Mouse (Mus musculus): ENCODE data around the gene Csnk1g2. TPM values are rescaled to one million over a fixed set of nuclear protein-coding genes. Genes with fewer than 3 reads are reported as not detected.
"Not testable (repeated sequence)": the region's sequence is repeated elsewhere in the genome, so short reads cannot be mapped to it uniquely, and the experiment has no call there.

Gene Csnk1g2
- polyA plus RNA-seq, 1 experiment from 2014 or later: 75.4 TPM

DNA sequence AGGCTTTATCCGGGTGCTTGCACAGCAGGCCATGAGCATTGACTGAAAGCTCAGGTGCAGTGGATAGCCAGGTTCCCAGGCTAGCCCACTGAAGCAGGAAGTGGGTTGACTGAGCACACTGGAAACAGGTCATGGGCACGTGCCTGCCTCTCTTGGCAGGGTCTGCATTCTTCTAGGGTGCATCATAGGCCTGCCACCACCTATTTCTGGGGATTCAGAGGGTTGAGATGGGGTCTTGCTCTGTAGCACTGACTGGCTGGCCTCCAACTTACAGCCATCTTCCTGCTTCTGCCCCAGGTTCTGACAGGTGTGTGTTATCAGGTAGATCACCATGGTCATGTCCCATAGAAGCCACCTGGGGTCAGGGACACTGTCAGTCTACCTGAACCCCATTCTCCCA, 17.6 kb upstream of the Csnk1g2 start:
- Histone ChIP-seq H3K9ac (ENCODE audit: low read length) (no peak overlapping the region), H3K4me2 (replicated peaks; ENCODE audit: low read depth) (no peak overlapping the region), H3K27me3 (ENCODE audit: control insufficient read depth, insufficient read depth, low read length) (no peaks in the 10 kb centered on the region), H3K4me1 (replicated peaks; ENCODE audit: control insufficient read depth, insufficient read depth) (peaks cover 3% of the 10 kb centered on the region; the same call in 1 of the 2 replicates), H3K4me3 (ENCODE audit: low read depth, low read length) (no peak overlapping the region), H3K27ac (replicated peaks) (no peak overlapping the region), H3K36me3 (ENCODE audit: control insufficient read depth, insufficient read depth, low read length) (peaks cover 9% of the 10 kb centered on the region), H3K9me3 (ENCODE audit: control insufficient read depth, low read length) (no peaks in the 10 kb centered on the region)
- DNase-seq (ENCODE audit: low spot score) (no peak), ATAC-seq (ENCODE audit: low FRiP score, low TSS enrichment) (no peak)
- WGBS: 86% methylated on average over 2 of the region's 2 CpGs
- no peak for TF ChIP-seq CTCF (IDR thresholded peaks at IDR 0.05; ENCODE audit: low read depth)
- TF ChIP-seq EP300 (optimal IDR thresholded peaks at IDR 0.05): no peak

DNA sequence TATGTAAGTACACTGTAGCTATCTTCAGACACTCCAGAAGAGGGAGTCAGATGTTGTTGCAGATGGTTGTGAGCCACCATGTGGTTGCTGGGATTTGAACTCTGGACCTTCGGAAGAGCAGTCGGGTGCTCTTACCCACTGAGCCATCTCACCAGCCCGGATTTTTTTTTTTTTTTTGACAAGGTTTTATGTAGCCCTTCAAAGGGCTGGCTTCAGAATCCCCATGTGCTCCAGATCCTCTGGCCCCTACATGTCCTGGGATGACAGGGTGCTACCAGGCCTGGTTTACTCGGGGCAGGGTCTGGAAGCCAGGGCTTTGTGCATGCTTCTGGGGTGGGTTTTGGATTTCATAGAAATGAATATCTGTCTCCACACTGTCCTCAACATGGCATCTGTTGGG, 16.9 kb upstream of the Csnk1g2 start, which contains the start of gene Gm49322:
Gm49322 (plus strand) TSS at position 301 of the 400 bp plus-strand sequence.
- H3K27me3 ChIP-seq (ENCODE audit: control insufficient read depth, insufficient read depth, low read length); DNase-seq (ENCODE audit: low spot score); H3K4me1 ChIP-seq (replicated peaks; ENCODE audit: control insufficient read depth, insufficient read depth); H3K9me3 ChIP-seq (ENCODE audit: control insufficient read depth, low read length); H3K4me3 ChIP-seq (ENCODE audit: low read depth, low read length); H3K4me2 ChIP-seq (replicated peaks; ENCODE audit: low read depth); H3K36me3 ChIP-seq (ENCODE audit: control insufficient read depth, insufficient read depth, low read length); ATAC-seq (ENCODE audit: low FRiP score, low TSS enrichment): not testable (repeated sequence)
- Histone ChIP-seq H3K27ac (replicated peaks) (peak within 1 kb of the TSS; percentile 18; the same call in 1 of the 2 replicates), H3K9ac (ENCODE audit: low read length) (peak within 1 kb of the TSS; percentile 13; the same call in 1 of the 2 replicates)
- 84% methylated on average over 4 of the region's 4 CpGs for WGBS

DNA sequence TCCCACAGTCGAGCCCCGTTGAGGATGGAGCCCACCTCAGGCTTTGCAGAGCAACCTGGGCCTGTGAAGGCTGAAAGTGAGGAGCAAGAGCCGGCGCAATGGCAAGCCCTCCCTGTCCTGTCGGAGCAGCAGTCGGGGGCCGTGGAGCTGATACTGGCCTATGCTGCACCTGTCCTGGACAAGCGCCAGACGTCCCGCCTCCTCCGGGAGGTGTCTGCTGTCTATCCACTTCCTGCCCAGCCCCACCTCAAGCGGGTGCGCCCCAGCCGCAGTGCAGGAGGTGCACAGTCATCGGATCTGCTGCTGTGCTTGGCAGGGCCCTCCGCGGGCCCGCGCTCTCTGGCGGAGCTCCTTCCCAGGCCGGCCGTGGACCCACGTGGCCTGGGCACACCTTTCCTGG, 16.3 kb upstream of the Csnk1g2 start:
- Histone ChIP-seq H3K9ac (ENCODE audit: low read length) (peak overlapping the region; percentile 13; the same call in 1 of the 2 replicates), H3K9me3 (ENCODE audit: control insufficient read depth, low read length) (no peaks in the 10 kb centered on the region), H3K36me3 (ENCODE audit: control insufficient read depth, insufficient read depth, low read length) (peaks cover 9% of the 10 kb centered on the region), H3K27ac (replicated peaks) (peak overlapping the region; percentile 18; the same call in 1 of the 2 replicates), H3K4me3 (ENCODE audit: low read depth, low read length) (no peak overlapping the region), H3K4me1 (replicated peaks; ENCODE audit: control insufficient read depth, insufficient read depth) (peaks cover 3% of the 10 kb centered on the region; the same call in 1 of the 2 replicates), H3K27me3 (ENCODE audit: control insufficient read depth, insufficient read depth, low read length) (no peaks in the 10 kb centered on the region), H3K4me2 (replicated peaks; ENCODE audit: low read depth) (no peak overlapping the region)
- ATAC-seq (ENCODE audit: low FRiP score, low TSS enrichment): peak; percentile 60
- 62% methylated on average over 20 of the region's 23 CpGs for WGBS
- TF ChIP-seq CTCF (IDR thresholded peaks at IDR 0.05; ENCODE audit: low read depth) (no peak), EP300 (optimal IDR thresholded peaks at IDR 0.05) (no peak)
- DNase-seq (ENCODE audit: low spot score): peak; percentile 87

DNA sequence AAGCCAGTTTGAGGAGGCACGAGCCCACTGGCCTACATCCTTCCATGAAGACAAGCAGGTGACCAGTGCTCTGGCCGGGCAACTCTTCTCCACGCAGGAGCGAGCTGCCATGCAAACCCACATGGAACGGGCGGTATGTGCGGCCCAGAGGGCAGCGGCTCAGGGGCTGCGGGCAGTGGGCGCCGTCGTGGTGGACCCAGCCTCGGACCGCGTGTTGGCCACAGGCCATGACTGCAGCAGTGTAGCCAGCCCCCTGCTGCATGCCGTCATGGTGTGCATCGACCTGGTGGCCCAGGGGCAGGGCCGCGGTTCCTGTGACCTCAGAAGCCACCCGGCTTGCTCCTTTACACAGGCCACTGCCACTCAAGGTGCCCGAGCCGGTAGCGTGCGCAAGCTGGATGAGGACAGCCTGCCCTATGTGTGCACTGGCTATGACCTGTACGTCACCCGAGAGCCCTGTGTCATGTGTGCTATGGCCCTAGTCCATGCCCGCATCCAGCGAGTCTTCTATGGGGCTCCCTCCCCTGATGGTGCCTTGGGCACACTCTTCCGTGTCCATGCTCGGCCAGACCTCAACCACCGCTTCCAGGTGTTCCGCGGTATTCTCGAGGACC, 15.8 kb upstream of the Csnk1g2 start:
- H3K4me3 ChIP-seq (ENCODE audit: low read depth, low read length): no peak overlapping the region
- no peaks in the 10 kb centered on the region for H3K9me3 ChIP-seq (ENCODE audit: control insufficient read depth, low read length)
- DNase-seq (ENCODE audit: low spot score) (no peak), ATAC-seq (ENCODE audit: low FRiP score, low TSS enrichment) (no peak)
- TF ChIP-seq CTCF (IDR thresholded peaks at IDR 0.05; ENCODE audit: low read depth): no peak
- TF ChIP-seq EP300 (optimal IDR thresholded peaks at IDR 0.05): no peak
- no peak overlapping the region; the same call in 1 of the 2 replicates for H3K27ac ChIP-seq (replicated peaks)
- no peaks in the 10 kb centered on the region for H3K27me3 ChIP-seq (ENCODE audit: control insufficient read depth, insufficient read depth, low read length)
- no peak overlapping the region for H3K4me2 ChIP-seq (replicated peaks; ENCODE audit: low read depth)
- peaks cover 3% of the 10 kb centered on the region; the same call in 1 of the 2 replicates for H3K4me1 ChIP-seq (replicated peaks; ENCODE audit: control insufficient read depth, insufficient read depth)
- 94% methylated on average over 34 of the region's 34 CpGs for WGBS
- no peak overlapping the region for H3K9ac ChIP-seq (ENCODE audit: low read length)
- peaks cover 9% of the 10 kb centered on the region for H3K36me3 ChIP-seq (ENCODE audit: control insufficient read depth, insufficient read depth, low read length)

DNA sequence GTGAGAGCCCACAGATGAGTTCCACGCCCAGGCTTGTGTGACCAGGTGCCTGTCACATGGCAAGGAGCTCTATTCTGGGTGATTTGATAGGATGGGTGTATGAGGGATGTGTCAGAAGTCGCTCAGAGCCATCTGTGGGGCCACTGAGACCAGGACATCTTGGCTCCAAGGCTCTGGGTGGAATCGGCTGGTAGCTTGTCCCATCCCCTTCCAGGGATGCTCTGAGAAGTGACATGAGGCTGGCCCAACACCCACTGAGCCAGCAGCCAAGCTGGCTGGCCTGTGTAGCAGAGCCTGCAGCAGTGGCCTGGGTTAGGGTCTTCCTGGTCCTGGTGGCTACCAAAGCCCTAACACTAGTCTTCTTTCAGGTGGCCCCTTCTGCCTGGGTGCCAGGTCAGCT, 14.2 kb upstream of the Csnk1g2 start:
- 85% methylated on average over 3 of the region's 3 CpGs for WGBS
- H3K9ac ChIP-seq (ENCODE audit: low read length): no peak overlapping the region
- ATAC-seq (ENCODE audit: low FRiP score, low TSS enrichment) (no peak), DNase-seq (ENCODE audit: low spot score) (no peak)
- H3K36me3 ChIP-seq (ENCODE audit: control insufficient read depth, insufficient read depth, low read length): peaks cover 12% of the 10 kb centered on the region
- peaks cover 3% of the 10 kb centered on the region; the same call in 1 of the 2 replicates for H3K4me1 ChIP-seq (replicated peaks; ENCODE audit: control insufficient read depth, insufficient read depth)
- TF ChIP-seq CTCF (IDR thresholded peaks at IDR 0.05; ENCODE audit: low read depth) (no peak), EP300 (optimal IDR thresholded peaks at IDR 0.05) (no peak)
- H3K9me3 ChIP-seq (ENCODE audit: control insufficient read depth, low read length): no peaks in the 10 kb centered on the region
- no peak overlapping the region for H3K4me2 ChIP-seq (replicated peaks; ENCODE audit: low read depth)
- H3K4me3 ChIP-seq (ENCODE audit: low read depth, low read length): no peak overlapping the region
- H3K27me3 ChIP-seq (ENCODE audit: control insufficient read depth, insufficient read depth, low read length): no peaks in the 10 kb centered on the region
- no peak overlapping the region for H3K27ac ChIP-seq (replicated peaks)

DNA sequence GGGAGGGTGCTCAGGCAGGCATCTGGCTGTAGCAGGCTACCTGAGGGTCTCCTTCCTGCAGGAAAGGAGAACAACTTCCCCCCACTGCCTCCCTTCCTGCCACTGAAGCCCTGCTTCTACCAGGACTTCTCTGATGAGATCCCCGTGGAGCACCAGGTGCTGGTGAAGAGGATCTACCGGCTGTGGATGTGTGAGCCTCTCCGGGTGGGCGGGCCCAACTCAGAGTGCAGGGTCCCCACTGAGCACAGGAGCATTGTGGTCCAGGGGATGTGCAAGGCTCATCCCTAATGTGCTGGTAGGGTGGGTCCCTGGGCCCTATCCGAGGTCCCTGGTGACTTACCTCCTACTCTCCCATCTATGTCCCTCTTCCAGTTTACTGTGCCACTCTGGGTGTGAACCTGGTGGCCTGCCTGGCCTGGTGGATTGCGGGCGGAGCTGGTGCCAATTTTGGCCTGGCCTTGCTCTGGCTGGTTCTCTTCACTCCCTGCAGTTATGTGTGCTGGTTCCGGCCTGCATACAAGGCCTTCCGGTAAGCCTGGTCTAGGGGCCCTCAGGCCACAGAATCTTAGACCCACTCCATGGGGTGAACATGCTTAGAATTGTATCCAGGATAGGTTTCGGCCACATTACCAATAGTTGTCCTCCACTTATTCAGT, 13.2 kb upstream of the Csnk1g2 start:
- WGBS: 84% methylated on average over 10 of the region's 10 CpGs
- Histone ChIP-seq H3K36me3 (ENCODE audit: control insufficient read depth, insufficient read depth, low read length) (peaks cover 15% of the 10 kb centered on the region), H3K4me1 (replicated peaks; ENCODE audit: control insufficient read depth, insufficient read depth) (no peaks in the 10 kb centered on the region), H3K9ac (ENCODE audit: low read length) (no peak overlapping the region), H3K27ac (replicated peaks) (no peak overlapping the region), H3K27me3 (ENCODE audit: control insufficient read depth, insufficient read depth, low read length) (no peaks in the 10 kb centered on the region), H3K4me3 (ENCODE audit: low read depth, low read length) (no peak overlapping the region), H3K9me3 (ENCODE audit: control insufficient read depth, low read length) (no peaks in the 10 kb centered on the region), H3K4me2 (replicated peaks; ENCODE audit: low read depth) (no peak overlapping the region)
- DNase-seq (ENCODE audit: low spot score): no peak
- TF ChIP-seq EP300 (optimal IDR thresholded peaks at IDR 0.05) (no peak), CTCF (IDR thresholded peaks at IDR 0.05; ENCODE audit: low read depth) (no peak)
- no peak for ATAC-seq (ENCODE audit: low FRiP score, low TSS enrichment)
